Mouse (Mus musculus): ENCODE results near the gene Mpig6b. TPM values are rescaled to one million over a fixed set of nuclear protein-coding genes. Genes with fewer than 3 reads are reported as not detected.

Mpig6b gene
- polyA plus RNA-seq (2014; fragmentation: Nextera tagmentation; extraction: Ambion mirVana) = 0.55 and 0.81 TPM in 2 replicates

DNA sequence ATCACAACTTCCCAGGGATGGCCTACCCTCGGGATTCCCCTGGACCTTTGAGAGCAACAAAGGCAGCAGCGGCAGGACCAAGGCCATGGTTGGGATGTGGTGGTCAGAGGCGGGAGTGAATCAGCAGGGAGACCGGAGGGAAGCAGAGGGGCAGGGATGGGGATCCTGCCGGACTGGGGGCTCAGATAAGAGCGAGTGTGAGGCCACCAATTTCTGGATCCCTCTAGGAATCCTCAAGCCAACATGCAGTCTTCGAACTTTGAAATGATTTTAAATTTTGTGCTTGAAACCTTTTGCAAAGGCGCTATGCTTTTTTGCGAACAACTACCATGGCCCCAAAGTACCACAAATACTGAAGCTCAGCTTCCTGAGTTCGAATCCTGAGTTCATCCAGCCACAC lies at the start of gene Mpig6b:
Gene Mpig6b (minus strand): TSS at position 101 of the 400 bp plus-strand sequence.
- DNase-seq (ENCODE audit: low spot score) (no peak), ATAC-seq (replicated peaks; ENCODE audit: low FRiP score, low TSS enrichment, low read depth) (no peak)
- 53% methylated on average over 10 of the region's 10 CpGs for WGBS
- H3K4me3 ChIP-seq (ENCODE audit: low read depth, low read length) = peak within 1 kb of the TSS; percentile 25
- peaks cover 9% of the 10 kb centered on the region; the same call in 1 of the 2 replicates for H3K27me3 ChIP-seq (replicated peaks; ENCODE audit: control insufficient read depth, insufficient read depth, low read length)
- H3K9me3 ChIP-seq (ENCODE audit: control insufficient read depth, low read length) = no peaks in the 10 kb centered on the region
- H3K27ac ChIP-seq (ENCODE audit: low read depth) = 0 out of 2 replicates have a peak within 1 kb of the TSS, but pooled peaks have one; percentile 29
- H3K4me2 ChIP-seq (ENCODE audit: low read length) = peak within 1 kb of the TSS; percentile 71
- peaks cover 12% of the 10 kb centered on the region for H3K36me3 ChIP-seq (ENCODE audit: control insufficient read depth, insufficient read depth, low read length)
- H3K9ac ChIP-seq (ENCODE audit: low read length) = peak within 1 kb of the TSS; percentile 31
- peaks cover 17% of the 10 kb centered on the region; the same call in 1 of the 2 replicates for H3K4me1 ChIP-seq (replicated peaks; ENCODE audit: control insufficient read depth, insufficient read depth, low read length)

DNA sequence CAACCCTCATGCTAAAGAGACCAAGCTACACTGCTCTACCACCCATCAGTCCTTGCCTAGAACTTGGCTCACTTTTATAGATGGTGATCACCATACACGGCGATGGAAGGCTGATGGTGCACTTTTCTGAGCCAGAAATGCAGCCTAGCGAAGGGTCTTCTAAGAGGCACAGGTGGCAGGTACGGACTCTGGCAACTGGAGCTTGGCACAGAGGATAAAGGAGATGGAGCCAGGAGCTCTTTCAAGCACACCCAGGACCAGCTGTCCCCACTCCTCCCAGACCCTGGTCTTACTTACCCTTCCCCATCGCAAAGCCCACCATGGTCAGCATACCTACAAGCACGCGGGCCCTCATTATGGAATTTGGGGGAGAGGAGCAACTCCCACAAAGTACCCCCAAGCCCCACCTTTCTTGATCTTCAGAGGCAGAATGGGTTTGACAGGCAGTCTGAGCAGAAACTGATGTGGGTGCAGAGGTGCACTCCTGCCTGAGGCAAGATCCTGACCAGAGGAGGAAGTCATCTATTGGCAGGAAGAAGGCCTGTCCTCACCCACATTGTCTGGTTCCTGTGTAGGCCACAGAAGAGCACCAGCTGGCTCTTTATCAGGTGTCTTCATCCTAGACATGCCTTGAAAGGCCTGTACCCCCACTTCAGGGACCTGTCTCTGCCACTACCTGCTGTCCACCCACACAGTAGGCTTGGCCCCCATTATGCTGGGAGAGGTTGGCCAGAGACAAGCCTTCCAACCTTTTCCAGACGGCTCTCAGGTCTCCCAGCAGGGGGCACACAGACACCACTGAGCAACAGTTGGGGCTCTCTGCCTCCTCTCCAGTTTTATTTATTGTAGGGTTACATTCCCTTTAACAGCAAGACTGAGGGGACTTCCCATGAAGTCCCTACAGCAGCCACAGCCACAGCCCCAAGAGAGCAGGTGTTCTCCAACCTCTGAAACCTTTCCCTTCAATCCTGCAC lies 49.3 kb upstream of the Mpig6b start, which contains the start of gene Ly6g5b:
Gene Ly6g5b (minus strand): TSS at position 383 of the 974 bp plus-strand sequence.
- no peak within 1 kb of the TSS for H3K4me3 ChIP-seq (ENCODE audit: low read depth, low read length)
- peaks cover 5% of the 10 kb centered on the region for H3K4me1 ChIP-seq (replicated peaks; ENCODE audit: control insufficient read depth, insufficient read depth, low read length)
- DNase-seq (ENCODE audit: low spot score) = no peak
- peaks cover 54% of the 10 kb centered on the region for H3K36me3 ChIP-seq (ENCODE audit: control insufficient read depth, insufficient read depth, low read length)
- no peaks in the 10 kb centered on the region for H3K27me3 ChIP-seq (replicated peaks; ENCODE audit: control insufficient read depth, insufficient read depth, low read length)
- H3K4me2 ChIP-seq (ENCODE audit: low read length) = no peak within 1 kb of the TSS
- no peak within 1 kb of the TSS for H3K27ac ChIP-seq (ENCODE audit: low read depth)
- 85% methylated on average over 8 of the region's 8 CpGs for WGBS
- no peak within 1 kb of the TSS for H3K9ac ChIP-seq (ENCODE audit: low read length)
- no peaks in the 10 kb centered on the region for H3K9me3 ChIP-seq (ENCODE audit: control insufficient read depth, low read length)
- ATAC-seq (replicated peaks; ENCODE audit: low FRiP score, low TSS enrichment, low read depth) = no peak

DNA sequence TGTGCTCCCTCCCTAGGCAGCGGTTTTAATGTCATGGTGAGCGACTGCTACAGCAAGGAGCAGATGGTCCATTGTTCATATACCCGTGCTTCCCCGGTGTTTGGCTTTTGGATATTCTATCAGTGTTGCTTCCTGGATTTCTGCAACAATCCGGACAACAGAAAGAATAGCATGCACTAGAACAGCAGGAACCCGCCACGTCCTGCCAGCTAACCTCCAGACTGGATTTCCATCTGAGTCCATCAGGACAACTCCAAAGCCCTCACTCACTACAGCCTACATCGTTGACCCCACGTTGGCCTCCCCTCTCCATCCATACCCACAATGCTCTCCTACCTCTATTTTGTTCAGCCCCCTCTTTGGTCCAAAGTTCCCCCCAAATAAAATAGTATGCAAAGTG lies 45.8 kb upstream of the Mpig6b start:
- Histone ChIP-seq H3K9me3 (ENCODE audit: control insufficient read depth, low read length) (no peaks in the 10 kb centered on the region), H3K4me2 (ENCODE audit: low read length) (no peak overlapping the region), H3K9ac (ENCODE audit: low read length) (no peak overlapping the region), H3K27ac (ENCODE audit: low read depth) (no peak overlapping the region), H3K27me3 (replicated peaks; ENCODE audit: control insufficient read depth, insufficient read depth, low read length) (no peaks in the 10 kb centered on the region), H3K36me3 (ENCODE audit: control insufficient read depth, insufficient read depth, low read length) (peaks cover 25% of the 10 kb centered on the region), H3K4me1 (replicated peaks; ENCODE audit: control insufficient read depth, insufficient read depth, low read length) (no peaks in the 10 kb centered on the region), H3K4me3 (ENCODE audit: low read depth, low read length) (no peak overlapping the region)
- DNase-seq (ENCODE audit: low spot score) (no peak), ATAC-seq (replicated peaks; ENCODE audit: low FRiP score, low TSS enrichment, low read depth) (no peak)
- WGBS = 76% methylated on average over 9 of the region's 9 CpGs

DNA sequence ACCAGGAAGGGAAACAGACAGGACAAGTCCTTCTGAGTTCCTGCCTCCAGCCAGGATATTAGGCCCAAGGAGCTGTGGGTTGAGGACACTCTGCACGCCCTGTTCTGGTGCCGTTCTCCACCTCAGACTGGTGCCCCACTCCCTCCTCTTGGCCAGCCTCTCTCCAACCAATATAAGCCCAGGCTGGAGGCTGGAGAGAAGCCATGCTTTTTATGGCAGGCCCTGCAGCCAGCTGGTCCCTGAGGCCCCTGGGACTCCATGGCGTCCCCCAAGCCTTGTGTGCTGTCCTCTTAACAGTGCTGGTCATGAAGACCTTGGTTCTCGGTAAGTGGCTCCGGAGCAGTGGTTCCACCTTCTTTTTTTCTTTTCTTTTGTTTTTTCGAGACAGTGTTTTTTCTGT lies 42.1 kb upstream of the Mpig6b start, which contains the start of gene Ly6g5c:
Gene Ly6g5c (plus strand): TSS at position 183 of the 400 bp plus-strand sequence.
- no peak within 1 kb of the TSS for H3K4me3 ChIP-seq (ENCODE audit: low read depth, low read length)
- 79% methylated on average over 6 of the region's 6 CpGs for WGBS
- H3K9ac ChIP-seq (ENCODE audit: low read length) = no peak within 1 kb of the TSS
- H3K27ac ChIP-seq (ENCODE audit: low read depth) = no peak within 1 kb of the TSS
- H3K27me3 ChIP-seq (replicated peaks; ENCODE audit: control insufficient read depth, insufficient read depth, low read length) = no peaks in the 10 kb centered on the region
- peaks cover 1% of the 10 kb centered on the region; the same call in 1 of the 2 replicates for H3K4me1 ChIP-seq (replicated peaks; ENCODE audit: control insufficient read depth, insufficient read depth, low read length)
- no peak for ATAC-seq (replicated peaks; ENCODE audit: low FRiP score, low TSS enrichment, low read depth)
- no peak within 1 kb of the TSS for H3K4me2 ChIP-seq (ENCODE audit: low read length)
- H3K9me3 ChIP-seq (ENCODE audit: control insufficient read depth, low read length) = no peaks in the 10 kb centered on the region
- no peak for DNase-seq (ENCODE audit: low spot score)
- peaks cover 4% of the 10 kb centered on the region for H3K36me3 ChIP-seq (ENCODE audit: control insufficient read depth, insufficient read depth, low read length)

DNA sequence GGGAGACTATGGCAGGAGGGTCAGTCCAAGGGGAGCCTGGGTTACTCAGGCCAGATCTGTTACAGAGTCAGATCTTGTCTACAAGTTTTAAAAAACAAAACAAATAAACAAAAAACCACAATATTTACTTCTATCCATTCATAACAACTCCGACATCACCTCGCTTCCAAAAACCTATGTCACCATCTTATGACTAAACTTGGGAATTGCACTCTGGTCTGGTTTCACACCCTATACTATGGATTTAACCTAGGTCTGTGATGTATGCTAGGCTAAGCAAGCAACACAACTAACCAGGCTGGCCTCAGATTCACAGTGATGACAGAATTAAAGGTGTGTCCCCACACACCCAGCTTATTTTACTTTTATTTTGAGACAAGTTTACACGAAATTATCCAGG lies 40.5 kb upstream of the Mpig6b start:
- DNase-seq (ENCODE audit: low spot score) = no peak
- Histone ChIP-seq H3K27ac (ENCODE audit: low read depth) (no peak overlapping the region), H3K4me3 (ENCODE audit: low read depth, low read length) (no peak overlapping the region), H3K9ac (ENCODE audit: low read length) (no peak overlapping the region), H3K4me1 (replicated peaks; ENCODE audit: control insufficient read depth, insufficient read depth, low read length) (peaks cover 5% of the 10 kb centered on the region), H3K27me3 (replicated peaks; ENCODE audit: control insufficient read depth, insufficient read depth, low read length) (no peaks in the 10 kb centered on the region), H3K9me3 (ENCODE audit: control insufficient read depth, low read length) (no peaks in the 10 kb centered on the region), H3K4me2 (ENCODE audit: low read length) (no peak overlapping the region), H3K36me3 (ENCODE audit: control insufficient read depth, insufficient read depth, low read length) (peaks cover 20% of the 10 kb centered on the region)
- no peak for ATAC-seq (replicated peaks; ENCODE audit: low FRiP score, low TSS enrichment, low read depth)
- 63% methylated on average over 3 of the region's 3 CpGs for WGBS

DNA sequence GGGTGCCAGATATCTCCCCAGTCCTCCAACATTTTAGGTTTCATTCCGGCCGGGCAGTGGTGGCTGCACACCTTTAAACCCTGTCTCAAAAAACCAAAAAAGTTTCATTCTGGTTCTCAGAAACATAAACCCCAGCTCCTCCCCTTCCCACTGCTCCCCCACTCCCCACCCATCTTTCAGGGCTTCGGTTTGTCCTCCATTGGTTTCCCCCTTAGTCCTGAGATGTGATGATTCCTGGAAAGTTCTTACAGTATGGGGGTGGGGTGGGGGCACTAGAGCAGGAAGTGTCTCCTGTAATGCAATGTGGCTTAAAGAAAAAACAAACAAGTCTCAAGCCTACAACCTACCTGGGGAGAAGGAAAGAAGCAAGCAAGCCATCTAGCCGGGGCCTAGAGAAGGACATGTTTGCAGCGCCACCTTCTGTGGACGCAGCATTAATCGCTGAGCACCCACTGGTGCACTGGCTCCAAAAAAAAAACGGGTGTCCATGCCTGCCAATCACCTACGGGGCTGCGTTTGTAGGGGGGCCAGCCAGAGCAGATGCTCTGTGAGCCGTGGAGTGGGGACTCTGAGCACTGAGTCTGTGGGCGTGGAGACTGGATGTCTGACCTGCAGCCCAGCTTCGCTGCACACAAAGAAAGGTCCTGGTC lies 39.9 kb upstream of the Mpig6b start:
- Histone ChIP-seq H3K36me3 (ENCODE audit: control insufficient read depth, insufficient read depth, low read length) (peaks cover 26% of the 10 kb centered on the region), H3K9ac (ENCODE audit: low read length) (no peak overlapping the region), H3K9me3 (ENCODE audit: control insufficient read depth, low read length) (no peaks in the 10 kb centered on the region), H3K4me3 (ENCODE audit: low read depth, low read length) (no peak overlapping the region), H3K27ac (ENCODE audit: low read depth) (no peak overlapping the region), H3K4me2 (ENCODE audit: low read length) (peak overlapping the region; percentile 12; the same call in 1 of the 2 replicates), H3K4me1 (replicated peaks; ENCODE audit: control insufficient read depth, insufficient read depth, low read length) (peaks cover 5% of the 10 kb centered on the region), H3K27me3 (replicated peaks; ENCODE audit: control insufficient read depth, insufficient read depth, low read length) (no peaks in the 10 kb centered on the region)
- ATAC-seq (replicated peaks; ENCODE audit: low FRiP score, low TSS enrichment, low read depth) (no peak), DNase-seq (ENCODE audit: low spot score) (no peak)
- 29% methylated on average over 13 of the region's 13 CpGs for WGBS

DNA sequence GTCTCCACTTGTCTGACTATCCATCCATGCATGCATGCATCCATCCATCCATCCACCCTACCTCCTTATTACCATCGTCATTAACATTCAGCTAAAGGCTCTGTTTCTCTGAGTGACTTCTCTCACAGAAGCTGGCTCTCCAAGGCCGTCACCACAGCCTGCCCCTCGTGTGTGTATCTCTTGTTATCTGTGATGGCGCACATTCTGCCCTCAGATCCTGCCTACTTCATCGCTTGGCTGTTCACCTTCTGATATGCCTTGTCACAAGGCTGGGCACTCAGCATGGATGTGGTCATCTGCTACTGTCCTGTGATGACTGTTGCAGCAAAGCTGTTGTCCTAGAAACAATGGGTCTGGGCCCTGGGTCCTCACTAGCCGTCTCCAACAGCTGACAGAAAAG lies 38.8 kb upstream of the Mpig6b start:
- Histone ChIP-seq H3K36me3 (ENCODE audit: control insufficient read depth, insufficient read depth, low read length) (peaks cover 37% of the 10 kb centered on the region), H3K27ac (ENCODE audit: low read depth) (no peak overlapping the region), H3K4me2 (ENCODE audit: low read length) (no peak overlapping the region), H3K9me3 (ENCODE audit: control insufficient read depth, low read length) (no peaks in the 10 kb centered on the region), H3K9ac (ENCODE audit: low read length) (no peak overlapping the region), H3K4me1 (replicated peaks; ENCODE audit: control insufficient read depth, insufficient read depth, low read length) (peaks cover 5% of the 10 kb centered on the region), H3K27me3 (replicated peaks; ENCODE audit: control insufficient read depth, insufficient read depth, low read length) (no peaks in the 10 kb centered on the region), H3K4me3 (ENCODE audit: low read depth, low read length) (no peak overlapping the region)
- WGBS = 73% methylated on average over 6 of the region's 6 CpGs
- DNase-seq (ENCODE audit: low spot score) = no peak
- no peak for ATAC-seq (replicated peaks; ENCODE audit: low FRiP score, low TSS enrichment, low read depth)

DNA sequence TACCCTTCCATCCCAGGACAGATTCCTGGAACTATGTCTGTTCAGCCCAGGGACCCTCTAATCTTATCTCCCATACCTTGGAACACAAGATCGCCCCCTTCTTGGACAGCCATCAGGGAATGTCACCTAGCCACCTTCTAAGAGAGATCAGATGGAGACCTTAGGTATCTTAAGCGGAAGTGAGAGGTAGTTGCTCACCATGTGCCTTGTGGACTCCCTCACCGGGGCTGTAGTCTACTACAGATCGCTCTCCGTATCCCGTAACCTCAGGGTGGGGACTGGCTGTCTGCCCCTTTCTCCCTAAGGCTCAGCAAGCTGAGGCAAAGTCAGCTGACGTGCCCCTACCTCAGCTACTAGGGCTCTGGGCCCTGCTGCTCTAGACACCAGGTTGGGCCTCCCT lies 38.1 kb upstream of the Mpig6b start:
- Histone ChIP-seq H3K27me3 (replicated peaks; ENCODE audit: control insufficient read depth, insufficient read depth, low read length) (no peaks in the 10 kb centered on the region), H3K4me2 (ENCODE audit: low read length) (no peak overlapping the region), H3K36me3 (ENCODE audit: control insufficient read depth, insufficient read depth, low read length) (peaks cover 44% of the 10 kb centered on the region), H3K9ac (ENCODE audit: low read length) (no peak overlapping the region), H3K27ac (ENCODE audit: low read depth) (no peak overlapping the region), H3K9me3 (ENCODE audit: control insufficient read depth, low read length) (no peaks in the 10 kb centered on the region), H3K4me1 (replicated peaks; ENCODE audit: control insufficient read depth, insufficient read depth, low read length) (peaks cover 5% of the 10 kb centered on the region), H3K4me3 (ENCODE audit: low read depth, low read length) (no peak overlapping the region)
- ATAC-seq (replicated peaks; ENCODE audit: low FRiP score, low TSS enrichment, low read depth) (no peak), DNase-seq (ENCODE audit: low spot score) (no peak)
- 82% methylated on average over 7 of the region's 7 CpGs for WGBS
